Mouse (Mus musculus): Measurements from ENCODE around the gene Ms4a15.
A peak's percentile ranks its signal among the peaks of the same experiment; 100 is the strongest.

Ms4a15 gene

GRCm38 (mm10) chr19:10959978-10960346, 33.1 kb downstream of the Ms4a15 start:
- DNase-seq (ENCODE audit: low read depth, low spot score), result no peak

- peak; percentile 84 for DNase-seq (ENCODE audit: low read depth, low spot score)
Measured at GRCm38 (mm10) chr19:10959085-10959977, 33.7 kb downstream of the Ms4a15 start.

- peak; percentile 56 for DNase-seq (ENCODE audit: low read depth, low spot score)
Measured at GRCm38 (mm10) chr19:10952021-10952939, 40.8 kb downstream of the Ms4a15 start.

GRCm38 (mm10) chr19:10949558-10949957, 43.5 kb downstream of the Ms4a15 start:
- DNase-seq (ENCODE audit: low read depth, low spot score), result no peak

GRCm38 (mm10) chr19:10949112-10949511, 43.9 kb downstream of the Ms4a15 start, which contains the start of gene Ccdc86:
Ccdc86 (minus strand) TSS chr19:10949266.
- DNase-seq (ENCODE audit: low read depth, low spot score), result peak; percentile 99

GRCm38 (mm10) chr19:10948416-10948815, 44.6 kb downstream of the Ms4a15 start:
- no peak for DNase-seq (ENCODE audit: low read depth, low spot score)

GRCm38 (mm10) chr19:10947219-10947618, 45.8 kb downstream of the Ms4a15 start:
- no peak for DNase-seq (ENCODE audit: low read depth, low spot score)

- DNase-seq (ENCODE audit: low read depth, low spot score), result no peak
Measured at GRCm38 (mm10) chr19:10946506-10946905, 46.5 kb downstream of the Ms4a15 start.

GRCm38 (mm10) chr19:10943955-10944354, 49.1 kb downstream of the Ms4a15 start:
- no peak for DNase-seq (ENCODE audit: low read depth, low spot score)

GRCm38 (mm10) chr19:10940801-10941457, 52.1 kb downstream of the Ms4a15 start:
- peak; percentile 64 for DNase-seq (ENCODE audit: low read depth, low spot score)

- DNase-seq (ENCODE audit: low read depth, low spot score), result peak; percentile 88
Measured at GRCm38 (mm10) chr19:10940097-10940800, 52.8 kb downstream of the Ms4a15 start.

- no peak for DNase-seq (ENCODE audit: low read depth, low spot score)
Measured at GRCm38 (mm10) chr19:10938771-10939170, 54.3 kb downstream of the Ms4a15 start.

GRCm38 (mm10) chr19:10937110-10937563, 55.9 kb downstream of the Ms4a15 start, which contains the start of gene Ptgdr2:
Ptgdr2 (plus strand) TSS chr19:10937160.
- no peak for DNase-seq (ENCODE audit: low read depth, low spot score)

GRCm38 (mm10) chr19:10936077-10936476, 57.0 kb downstream of the Ms4a15 start:
- no peak for DNase-seq (ENCODE audit: low read depth, low spot score)

- DNase-seq (ENCODE audit: low read depth, low spot score), result no peak
Measured at GRCm38 (mm10) chr19:10935029-10935428, 58.0 kb downstream of the Ms4a15 start.

- DNase-seq (ENCODE audit: low read depth, low spot score), result no peak
Measured at GRCm38 (mm10) chr19:10930641-10931040, 62.4 kb downstream of the Ms4a15 start.

All from mesoderm, embryonic 11.5 days (tissue).